Mouse (Mus musculus) layer of hippocampus, adult 2 months (tissue): ENCODE measurements around the gene Pacs2. TPM values are rescaled to one million over a fixed set of nuclear protein-coding genes. Genes with fewer than 3 reads are reported as not detected.

ENCODE experiments used
- DNase-seq, 2 experiments: peaks; one replicate each; pipeline ENCODE4 v3.0.0; 2022; ENCODE audit warnings: low spot score in 2 of 2
- H3K27ac ChIP-seq: fragments of 200-600 bp; 2 replicates; pipeline ENCODE4 v1.8.1; 2022
- H3K4me3 ChIP-seq: fragments of 200-600 bp; 2 replicates; pipeline ENCODE4 v1.8.1; 2022; ENCODE audit warnings: mild to moderate bottlenecking
- CTCF ChIP-seq: fragments of 200-600 bp; conservative IDR thresholded peaks from 2 replicates; pipeline ENCODE4 v1.8.1; 2022; ENCODE audit warnings: antibody characterized with exemption, mild to moderate bottlenecking, moderate library complexity
- total RNA-seq, 2 experiments: library from RNA; stranded (reverse); gene quantifications; 2 replicates each; pipeline ENCODE4 v1.2.3; 2021

The Pacs2 gene
- total RNA-seq, 2 experiments from 2014 or later, result 79.6 to 81.8 TPM

DNA sequence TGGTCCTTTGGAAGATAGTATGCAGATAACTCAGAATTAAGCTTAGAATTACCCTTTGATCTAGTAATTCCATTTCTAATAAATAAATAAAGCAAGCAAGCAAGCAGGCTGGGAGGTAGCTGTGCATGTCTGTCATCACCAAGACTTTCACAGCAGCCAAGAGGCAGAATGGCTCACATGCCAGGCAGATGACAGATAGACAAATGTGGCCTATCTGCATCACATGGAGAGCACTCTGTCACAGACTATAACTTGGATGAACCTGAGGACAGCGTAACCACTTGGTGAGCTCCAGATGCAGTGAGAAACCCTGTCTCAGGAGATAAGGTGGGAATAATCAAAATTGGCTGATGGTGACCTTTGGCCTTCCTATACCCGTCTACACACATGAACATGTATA is 20.8 kb downstream of the Pacs2 start:
- no peak for DNase-seq
- Histone ChIP-seq H3K4me3 (no peak overlapping the region), H3K27ac (no peak overlapping the region)
- TF ChIP-seq CTCF, result no peak

DNA sequence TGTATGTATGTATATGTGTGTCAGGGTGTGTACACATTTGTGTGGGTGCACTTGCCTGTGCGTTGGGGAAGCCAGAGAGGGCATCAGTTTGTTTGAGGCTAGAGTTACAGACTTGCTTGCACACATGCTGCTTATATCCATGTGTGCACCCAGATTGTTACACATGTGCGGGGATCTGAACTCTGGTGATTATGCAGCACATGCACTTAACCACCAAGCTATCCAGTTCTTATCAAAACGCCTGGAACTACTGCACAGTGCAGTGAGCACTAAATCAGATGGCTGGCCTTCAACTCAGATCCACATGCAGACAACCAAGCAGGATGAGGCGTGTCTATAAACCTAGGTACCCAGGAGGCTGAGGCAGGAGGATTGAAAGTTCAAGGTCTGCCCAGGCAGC is 22.7 kb downstream of the Pacs2 start:
- TF ChIP-seq CTCF, result no peak
- H3K27ac ChIP-seq, result no peak overlapping the region
- no peak for DNase-seq
- H3K4me3 ChIP-seq, result no peak overlapping the region

DNA sequence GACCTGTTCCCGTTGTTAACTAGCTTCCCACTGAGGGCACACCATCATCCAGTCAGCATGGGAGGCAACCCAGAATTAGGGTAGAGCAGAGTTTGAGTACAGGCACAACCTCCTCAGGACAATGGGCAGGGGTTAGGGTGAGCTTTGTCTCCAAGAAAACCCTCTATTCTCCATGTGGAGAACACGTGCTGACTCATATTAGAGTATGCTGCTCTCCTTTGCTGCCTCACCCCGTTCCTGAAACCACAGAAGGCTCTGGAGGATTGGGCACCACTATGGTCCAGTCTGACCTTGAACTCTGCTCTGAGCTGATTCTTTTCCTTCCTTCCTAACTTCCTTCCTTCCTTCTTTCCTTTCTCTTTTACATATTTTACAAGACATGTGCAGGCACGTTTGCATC is 24.1 kb downstream of the Pacs2 start:
- Histone ChIP-seq H3K27ac (no peak overlapping the region), H3K4me3 (no peak overlapping the region)
- TF ChIP-seq CTCF, result no peak
- DNase-seq, result no peak

DNA sequence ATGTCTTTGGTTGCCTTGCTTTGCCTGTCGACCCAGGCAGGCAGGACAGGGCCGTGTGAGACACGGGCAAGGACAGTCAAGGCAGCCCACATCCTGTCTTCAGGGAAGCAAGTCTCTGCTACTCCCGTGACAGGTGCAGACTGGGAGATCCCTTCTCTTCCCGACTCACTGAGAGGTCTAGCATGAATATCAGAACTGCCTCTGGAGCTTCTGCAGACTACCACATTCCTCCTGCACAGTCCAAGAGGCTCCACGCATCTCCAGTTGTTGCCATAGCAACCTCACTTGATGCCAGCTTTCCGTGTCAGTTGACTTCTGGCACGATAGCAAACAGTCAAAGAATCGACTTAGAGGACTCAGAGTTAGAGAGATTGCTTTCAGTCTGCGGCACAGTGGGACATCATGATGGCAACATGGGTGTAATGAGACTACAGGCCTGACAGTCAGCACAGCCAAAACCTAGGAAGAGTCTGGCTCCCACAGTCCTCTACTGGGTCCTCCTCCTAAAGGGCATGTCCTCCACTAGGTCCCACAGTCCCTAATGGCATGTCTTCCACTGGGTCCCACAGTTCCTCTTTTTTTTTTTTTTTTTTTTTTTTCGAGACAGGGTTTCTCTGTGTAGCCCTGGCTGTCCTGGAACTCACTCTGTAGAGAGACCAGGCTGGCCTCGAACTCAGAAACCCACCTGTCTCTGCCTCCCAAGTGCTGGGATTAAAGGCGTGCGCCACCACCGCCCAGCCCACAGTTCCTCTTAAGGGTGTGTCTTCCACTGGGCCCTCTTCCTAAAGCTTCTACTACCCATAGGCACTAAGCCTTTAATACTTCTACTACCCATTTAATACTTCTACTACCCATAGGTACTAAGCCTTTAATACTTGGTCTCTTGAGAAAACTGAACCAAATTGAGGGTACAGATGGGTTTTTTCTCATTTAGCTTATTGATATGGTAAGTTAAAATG is 27.5 kb downstream of the Pacs2 start:
- peak; percentile 47 to 77 for DNase-seq
- Histone ChIP-seq H3K27ac (peak overlapping the region; percentile 68), H3K4me3 (no peak overlapping the region)
- no peak for TF ChIP-seq CTCF

DNA sequence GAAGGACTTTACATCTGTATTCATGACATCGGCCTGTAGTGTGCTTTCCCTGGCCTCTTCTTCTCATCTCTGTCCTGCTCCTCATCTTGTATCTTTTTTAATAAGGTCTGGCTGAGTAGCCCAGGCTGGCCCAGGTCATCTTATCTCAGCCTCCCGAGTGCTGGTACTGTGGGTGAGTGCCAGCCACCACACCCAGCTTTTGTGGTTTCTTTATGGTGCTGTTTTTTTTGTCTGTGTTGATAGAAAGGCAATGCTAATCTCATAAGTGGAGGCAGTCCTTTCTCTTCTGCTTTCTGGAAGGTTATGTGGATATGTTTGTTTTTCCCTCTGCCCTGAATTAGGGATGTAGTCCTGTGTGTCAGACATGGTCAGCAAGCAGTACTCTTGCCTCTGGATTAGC is 28.2 kb downstream of the Pacs2 start:
- no peak for TF ChIP-seq CTCF
- no peak for DNase-seq
- Histone ChIP-seq H3K4me3 (no peak overlapping the region), H3K27ac (no peak overlapping the region)

DNA sequence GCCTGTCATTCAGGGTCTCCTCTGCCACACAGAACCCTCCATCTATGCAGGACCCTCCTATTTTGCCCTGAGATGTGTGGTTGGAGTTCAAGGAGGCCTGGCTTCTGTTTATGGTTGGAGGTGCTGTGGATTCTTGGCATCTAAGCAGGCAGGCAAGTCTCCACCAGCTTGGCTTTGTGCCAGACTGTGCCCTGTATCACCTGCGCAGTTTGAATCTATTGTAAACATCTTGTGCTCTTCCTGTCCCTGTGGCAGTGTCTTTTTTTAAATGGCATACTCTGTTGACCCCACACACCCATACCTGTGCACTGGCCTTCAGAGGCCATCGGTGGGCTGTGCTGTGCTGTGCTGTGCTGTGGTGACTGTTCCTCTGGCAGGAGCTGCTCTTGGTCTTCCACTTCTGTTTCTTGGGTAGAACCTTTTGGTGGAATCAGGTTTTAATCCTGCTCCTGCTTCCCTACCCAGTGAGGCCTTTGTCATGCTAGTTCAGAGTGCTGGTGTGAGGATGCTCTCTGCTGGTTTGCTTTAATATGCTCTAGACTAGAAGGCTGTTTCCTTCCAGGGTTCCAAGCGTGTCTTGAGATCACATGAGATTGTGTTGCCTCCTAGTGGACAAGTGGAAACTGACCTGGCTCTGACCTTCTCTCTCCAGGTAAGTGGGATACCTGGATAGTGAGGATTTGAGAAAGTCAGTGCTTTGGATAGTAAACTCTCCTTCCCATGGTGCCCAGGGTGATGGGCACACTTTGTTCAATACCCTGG is 30.8 kb downstream of the Pacs2 start:
- DNase-seq, result no peak
- Histone ChIP-seq H3K4me3 (no peak overlapping the region), H3K27ac (no peak overlapping the region)
- TF ChIP-seq CTCF, result peak; percentile 80

DNA sequence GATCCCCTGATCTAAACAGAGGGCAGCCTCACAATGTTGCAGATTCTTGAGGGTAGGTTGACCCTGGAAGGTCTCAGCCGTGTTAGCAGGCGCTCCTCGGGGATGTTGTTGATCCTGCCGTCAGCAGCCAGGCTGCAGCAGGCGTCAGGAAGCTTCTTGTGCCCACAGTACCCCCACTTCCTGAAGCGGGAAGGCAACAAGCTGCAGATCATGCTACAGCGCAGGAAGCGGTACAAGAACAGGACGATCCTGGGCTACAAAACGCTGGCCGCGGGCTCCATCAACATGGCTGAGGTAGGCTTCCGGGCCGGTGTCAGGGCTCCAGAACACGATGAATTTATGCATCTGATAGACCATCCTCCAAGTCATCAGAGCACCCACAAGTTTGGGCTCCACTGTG is 32.6 kb downstream of the Pacs2 start:
- no peak for DNase-seq
- H3K4me3 ChIP-seq, result no peak overlapping the region
- no peak overlapping the region for H3K27ac ChIP-seq

DNA sequence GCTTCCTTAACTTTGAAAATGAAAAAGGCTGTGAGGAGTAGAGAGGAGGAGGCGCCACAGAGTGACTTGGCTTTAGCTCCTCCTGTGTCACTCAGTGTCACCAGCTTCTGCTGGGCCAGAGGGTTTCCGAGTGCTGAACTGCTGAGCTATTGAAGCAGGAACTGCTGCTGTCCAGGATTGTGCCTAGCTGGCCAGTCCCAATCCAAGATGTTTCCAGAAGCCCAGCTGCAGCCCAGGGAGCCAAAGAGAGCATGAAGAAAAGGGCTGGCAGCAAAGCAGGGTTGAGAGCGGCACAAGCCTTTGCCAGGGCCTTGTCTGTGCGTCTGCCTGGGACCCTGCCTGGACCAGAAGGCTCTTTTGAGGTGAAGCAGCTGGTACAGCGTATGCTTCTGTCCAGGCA is 33.8 kb downstream of the Pacs2 start:
- TF ChIP-seq CTCF, result no peak
- Histone ChIP-seq H3K27ac (peak overlapping the region; percentile 46; the same call in 1 of the 2 replicates), H3K4me3 (no peak overlapping the region)
- no peak for DNase-seq

More for the DNA sequence above, 32.6 kb downstream of the Pacs2 start:
- TF ChIP-seq CTCF, result no peak

DNA sequence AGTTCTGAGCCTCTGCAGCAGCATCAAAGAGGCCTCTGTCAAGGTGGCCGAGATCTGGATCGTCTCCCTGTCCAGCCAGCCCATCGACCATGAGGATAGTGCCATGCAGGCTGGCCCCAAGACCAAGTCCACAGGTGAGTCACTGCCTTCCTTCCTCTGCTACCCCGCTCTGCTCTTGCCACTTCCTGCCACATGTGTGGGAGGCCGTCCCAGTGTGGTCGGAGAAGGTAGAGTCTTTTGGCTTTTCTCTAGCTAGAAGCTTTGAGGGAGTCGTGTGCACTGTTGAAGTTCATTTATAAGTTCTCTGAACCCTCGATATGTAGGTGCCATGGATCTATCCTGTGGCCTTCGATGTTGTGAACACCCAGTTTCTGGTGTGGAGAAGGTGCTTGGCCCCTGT is 35.5 kb downstream of the Pacs2 start:
- TF ChIP-seq CTCF, result no peak
- H3K4me3 ChIP-seq, result no peak overlapping the region
- DNase-seq, result no peak
- no peak overlapping the region for H3K27ac ChIP-seq

DNA sequence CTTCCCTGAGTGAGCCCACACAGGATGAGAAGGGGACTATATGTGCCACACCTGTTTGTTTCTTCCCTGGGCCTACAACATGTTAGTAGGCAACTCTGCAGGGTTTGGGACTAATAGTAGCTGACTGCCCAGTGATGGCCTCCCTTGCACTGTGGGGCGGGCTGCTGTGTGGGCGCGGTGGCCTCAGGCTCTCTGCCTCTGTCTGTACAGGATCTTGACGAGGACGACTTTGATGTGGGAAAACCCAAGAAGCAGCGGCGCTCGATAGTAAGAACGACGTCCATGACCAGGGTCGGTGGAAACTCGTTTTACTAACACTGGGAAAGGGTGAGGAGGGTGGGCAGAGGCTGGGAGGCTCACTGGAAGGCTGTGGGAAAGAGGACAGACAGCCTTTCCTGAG is 36.4 kb downstream of the Pacs2 start:
- DNase-seq, result no peak
- Histone ChIP-seq H3K4me3 (no peak overlapping the region), H3K27ac (no peak overlapping the region)
- no peak for TF ChIP-seq CTCF

DNA sequence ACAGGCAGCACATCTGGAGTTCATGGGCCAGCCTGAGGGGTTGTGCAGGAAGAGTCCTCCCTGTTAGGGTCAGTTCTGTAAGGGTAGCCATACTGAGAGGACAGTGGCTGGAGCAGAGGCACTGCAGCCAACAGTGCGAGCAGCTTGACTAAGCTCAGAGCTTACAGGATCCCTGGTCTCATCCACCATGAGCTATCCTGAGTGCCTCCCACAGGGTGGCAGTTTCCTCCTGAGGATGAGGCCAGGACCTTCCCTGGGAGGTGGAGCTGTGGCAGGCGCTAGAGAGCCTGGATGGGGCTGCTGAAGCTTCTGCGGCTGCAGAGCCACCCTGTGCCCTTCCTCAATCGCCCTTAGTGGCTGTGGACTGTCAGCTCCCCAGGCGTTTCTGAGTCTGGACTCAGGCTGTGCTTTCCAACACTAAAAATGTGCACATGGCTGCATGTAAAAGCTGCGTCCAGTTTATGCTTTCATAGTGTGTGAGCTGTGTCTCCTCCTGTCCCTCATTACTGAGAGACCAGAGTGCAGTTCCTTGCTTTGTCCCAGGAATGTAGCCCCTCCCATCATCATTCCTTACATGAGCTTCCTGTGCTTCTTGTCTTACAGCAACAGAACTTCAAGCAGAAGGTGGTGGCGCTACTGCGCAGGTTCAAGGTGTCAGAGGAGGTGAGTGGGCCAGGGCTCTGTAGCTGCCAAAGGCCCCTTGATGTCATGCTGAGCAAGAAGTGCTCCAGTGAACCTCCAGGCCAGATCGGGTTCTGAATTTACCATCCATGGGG is 37.5 kb downstream of the Pacs2 start:
- no peak for TF ChIP-seq CTCF
- Histone ChIP-seq H3K27ac (no peak overlapping the region), H3K4me3 (no peak overlapping the region)
- no peak for DNase-seq

DNA sequence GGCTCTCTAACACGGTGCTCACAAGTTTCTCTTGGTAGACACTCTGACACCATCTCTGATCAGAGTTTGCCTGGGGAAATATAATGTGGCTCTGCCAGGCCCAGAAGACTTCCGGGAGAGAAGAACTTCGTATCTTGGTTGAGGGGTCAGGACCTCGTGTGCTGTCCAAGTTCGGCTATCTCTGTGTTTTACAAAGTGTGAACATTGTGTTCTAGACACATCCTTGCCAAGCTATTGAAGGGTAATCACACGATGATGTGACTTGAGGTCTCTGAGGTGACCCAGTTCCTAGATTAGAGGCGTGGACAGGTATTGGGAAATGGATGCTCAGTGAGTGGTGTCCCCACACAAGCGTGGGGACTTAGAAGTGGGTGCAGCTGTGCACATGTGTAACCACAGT is 41.8 kb downstream of the Pacs2 start:
- Histone ChIP-seq H3K4me3 (no peak overlapping the region), H3K27ac (no peak overlapping the region)
- no peak for TF ChIP-seq CTCF
- no peak for DNase-seq

DNA sequence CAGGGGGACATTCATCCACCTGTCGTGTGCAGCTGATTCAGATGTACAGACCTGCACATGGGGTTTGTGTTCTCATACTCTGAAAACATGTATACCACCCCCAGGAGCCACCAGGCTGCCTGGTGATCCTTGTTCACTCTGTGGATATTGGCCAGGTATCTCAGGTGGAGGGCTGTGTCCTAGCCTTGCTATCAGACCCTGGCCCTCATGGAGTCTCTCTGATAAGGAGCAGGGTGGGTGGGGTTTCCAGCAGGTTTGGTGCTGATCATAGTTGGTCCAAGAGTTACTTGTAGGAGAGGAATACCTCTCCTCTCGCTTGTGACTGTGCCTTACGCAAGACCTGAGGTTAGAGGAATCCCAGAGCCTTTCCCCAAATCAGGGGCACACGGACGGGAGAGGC is 45.9 kb downstream of the Pacs2 start:
- no peak for TF ChIP-seq CTCF
- Histone ChIP-seq H3K4me3 (no peak overlapping the region), H3K27ac (no peak overlapping the region)
- DNase-seq, result no peak
